Mouse (Mus musculus) forebrain, embryonic 12.5 days (tissue): ENCODE data around the gene Cdca4. TPM values are rescaled to one million over a fixed set of nuclear protein-coding genes. Genes with fewer than 3 reads are reported as not detected.

Experiments
- ATAC-seq: fragments of 200-750 bp; cut with Nextera tagmentation; 2 replicates; pipeline ENCODE4 v1.8.0; 2017; ENCODE audit warnings: moderate TSS enrichment; ENCODE audit not compliant: low FRiP score
- H3K27ac ChIP-seq: fragments of 300-500 bp; sonication (generic); 2 replicates; pipeline ENCODE4 v1.5.1; 2016; ENCODE audit warnings: mild to moderate bottlenecking
- H3K27me3 ChIP-seq: fragments of 300-500 bp; sonication (generic); 2 replicates; pipeline ENCODE4 v1.6.1; 2016; ENCODE audit warnings: mild to moderate bottlenecking
- H3K36me3 ChIP-seq: fragments of 300-500 bp; sonication (generic); replicated peaks from 2 replicates; pipeline ENCODE4 v1.6.1; 2016; ENCODE audit warnings: mild to moderate bottlenecking
- H3K4me1 ChIP-seq: fragments of 300-500 bp; sonication (generic); 2 replicates; pipeline ENCODE4 v1.6.1; 2016
- H3K4me2 ChIP-seq: fragments of 300-500 bp; sonication (generic); 2 replicates; pipeline ENCODE4 v1.6.1; 2016; ENCODE audit warnings: mild to moderate bottlenecking, moderate library complexity
- H3K4me3 ChIP-seq: fragments of 300-500 bp; sonication (generic); replicated peaks from 2 replicates; pipeline ENCODE4 v1.5.1; 2016; ENCODE audit warnings: mild to moderate bottlenecking
- H3K9ac ChIP-seq: fragments of 300-500 bp; sonication (generic); 2 replicates; pipeline ENCODE4 v1.6.1; 2016; ENCODE audit warnings: mild to moderate bottlenecking
- H3K9me3 ChIP-seq: fragments of 300-500 bp; sonication (generic); 2 replicates; pipeline ENCODE4 v1.6.1; 2016
- WGBS: fragments of 180-500 bp; shearing (Covaris S2); methylation state at CpG from one replicate; pipeline ENCODE4 v1.1.7; 2016; 5-methylcytosine and 5-hydroxymethylcytosine counted together
- polyA plus RNA-seq: library from polyadenylated mRNA; unstranded; fragments of >200 nt; fragmentation: Nextera tagmentation; extraction: Ambion mirVana; gene quantifications from 2 replicates; pipeline ENCODE4 v1.2.1, GENCODE M21; 2016

Gene Cdca4
- polyA plus RNA-seq, 1 experiment from 2014 or later: 144 TPM

DNA sequence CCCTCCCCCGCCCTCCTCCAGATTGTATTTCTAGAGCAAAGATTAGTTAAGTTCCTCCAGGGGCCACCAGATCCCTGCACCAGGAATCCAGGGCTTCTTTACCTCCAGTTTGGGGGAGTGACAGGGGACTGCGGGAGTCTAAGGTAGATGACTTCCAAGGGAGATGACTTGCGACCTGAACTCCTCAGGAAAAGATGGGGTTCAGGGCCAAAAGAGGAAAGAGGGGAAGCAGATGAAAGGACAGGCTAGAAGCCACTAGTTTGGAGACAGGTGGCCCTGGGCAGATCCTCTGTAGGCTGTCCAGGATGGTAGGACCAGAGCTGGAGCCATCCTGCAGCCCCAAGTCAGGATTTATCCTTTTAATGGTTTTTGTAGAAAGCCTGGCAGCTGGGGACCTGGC is 26.3 kb downstream of the Cdca4 start:
- 22% methylated on average over 3 of the region's 3 CpGs for WGBS
- H3K4me3 ChIP-seq: no peak overlapping the region
- H3K36me3 ChIP-seq: no peaks in the 10 kb centered on the region
- H3K27ac ChIP-seq: no peak overlapping the region
- H3K9ac ChIP-seq: peak overlapping the region; percentile 74; the same call in 1 of the 2 replicates
- H3K4me2 ChIP-seq: peak overlapping the region; percentile 100
- peaks cover 63% of the 10 kb centered on the region for H3K27me3 ChIP-seq
- no peaks in the 10 kb centered on the region for H3K9me3 ChIP-seq
- no peak for ATAC-seq
- H3K4me1 ChIP-seq: peaks cover 16% of the 10 kb centered on the region

DNA sequence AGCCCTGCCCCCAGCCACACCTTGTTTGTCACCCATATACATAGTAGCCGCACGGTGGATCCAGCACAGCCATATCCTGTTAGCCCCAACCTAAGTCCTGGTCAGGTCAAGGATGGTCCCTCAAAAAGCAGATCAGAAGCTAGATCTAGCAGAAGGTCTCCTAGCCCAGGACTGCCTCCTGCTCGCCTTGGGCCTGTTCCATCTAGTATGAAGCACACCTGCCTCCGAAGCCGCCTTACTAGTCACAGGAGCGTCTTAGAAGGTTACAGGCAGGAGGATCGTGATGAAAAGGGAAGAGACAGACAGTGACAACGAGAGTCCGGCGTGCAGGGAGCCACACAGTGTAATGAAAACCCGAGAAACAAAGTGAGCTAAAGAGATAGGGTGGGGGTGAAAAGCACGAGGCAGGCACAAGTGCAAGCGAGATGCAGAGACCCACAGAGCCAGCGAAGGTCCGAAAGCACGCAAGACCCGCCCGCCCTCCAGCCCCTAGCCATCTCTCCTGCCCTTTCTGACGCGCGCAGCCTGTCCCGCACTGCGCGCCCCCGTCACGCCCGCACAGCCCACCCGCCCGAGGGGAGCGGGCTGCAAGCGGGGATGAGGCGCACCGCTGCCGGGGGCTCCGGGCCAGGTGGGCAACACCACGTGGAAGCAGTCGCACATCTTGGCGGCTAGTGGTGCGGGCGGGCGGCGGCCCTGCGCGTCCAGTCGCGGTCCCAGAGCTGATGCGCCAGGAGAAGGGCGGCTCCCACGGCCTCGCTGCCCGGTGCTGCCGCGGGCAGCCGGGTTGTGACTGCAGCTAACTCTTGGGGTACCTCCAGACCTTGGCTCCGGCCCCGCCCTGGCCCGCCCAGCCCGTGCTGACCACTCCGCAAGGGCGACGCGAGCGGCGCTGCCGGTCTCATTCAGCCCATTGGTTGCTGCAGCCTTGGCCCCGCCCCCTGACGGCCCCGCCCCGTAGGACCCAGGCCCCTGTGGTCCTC is 27.1 kb downstream of the Cdca4 start, which contains the start of gene Ahnak2:
Ahnak2 (minus strand) TSS at position 794 of the 983 bp plus-strand sequence.
- Histone ChIP-seq H3K36me3 (no peaks in the 10 kb centered on the region), H3K9ac (peak within 1 kb of the TSS; percentile 74), H3K27me3 (peaks cover 69% of the 10 kb centered on the region), H3K9me3 (no peaks in the 10 kb centered on the region), H3K27ac (no peak within 1 kb of the TSS), H3K4me3 (peak within 1 kb of the TSS; percentile 63), H3K4me2 (peak within 1 kb of the TSS; percentile 100), H3K4me1 (peaks cover 16% of the 10 kb centered on the region)
- peak; percentile 75 for ATAC-seq
- WGBS: 5% methylated on average over 61 of the region's 69 CpGs

DNA sequence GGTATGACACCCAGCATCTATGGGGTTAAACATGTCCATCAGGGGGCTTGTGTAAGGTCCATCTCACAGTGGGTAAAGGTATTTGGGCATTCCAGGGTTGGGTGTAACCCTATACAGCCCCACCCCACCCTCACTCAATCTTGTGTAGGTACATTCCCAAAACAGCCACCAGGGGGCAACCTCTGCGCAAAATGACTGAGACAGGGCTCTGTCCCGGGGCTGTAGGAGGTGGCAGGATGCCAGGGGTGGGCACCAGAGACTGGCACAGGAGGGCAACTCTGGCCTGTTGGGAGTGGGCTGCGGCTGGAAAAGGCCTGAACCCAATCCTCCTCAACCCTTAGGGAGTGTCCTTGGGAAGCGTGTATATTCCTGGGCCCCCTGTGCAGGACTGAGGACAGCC is 28.7 kb downstream of the Cdca4 start:
- WGBS: 18% methylated on average over 4 of the region's 4 CpGs
- no peak overlapping the region for H3K4me3 ChIP-seq
- H3K9ac ChIP-seq: no peak overlapping the region
- peaks cover 19% of the 10 kb centered on the region for H3K4me1 ChIP-seq
- no peaks in the 10 kb centered on the region for H3K36me3 ChIP-seq
- H3K27ac ChIP-seq: no peak overlapping the region
- H3K9me3 ChIP-seq: no peaks in the 10 kb centered on the region
- H3K27me3 ChIP-seq: peaks cover 67% of the 10 kb centered on the region
- H3K4me2 ChIP-seq: no peak overlapping the region
- peak; percentile 31 for ATAC-seq

DNA sequence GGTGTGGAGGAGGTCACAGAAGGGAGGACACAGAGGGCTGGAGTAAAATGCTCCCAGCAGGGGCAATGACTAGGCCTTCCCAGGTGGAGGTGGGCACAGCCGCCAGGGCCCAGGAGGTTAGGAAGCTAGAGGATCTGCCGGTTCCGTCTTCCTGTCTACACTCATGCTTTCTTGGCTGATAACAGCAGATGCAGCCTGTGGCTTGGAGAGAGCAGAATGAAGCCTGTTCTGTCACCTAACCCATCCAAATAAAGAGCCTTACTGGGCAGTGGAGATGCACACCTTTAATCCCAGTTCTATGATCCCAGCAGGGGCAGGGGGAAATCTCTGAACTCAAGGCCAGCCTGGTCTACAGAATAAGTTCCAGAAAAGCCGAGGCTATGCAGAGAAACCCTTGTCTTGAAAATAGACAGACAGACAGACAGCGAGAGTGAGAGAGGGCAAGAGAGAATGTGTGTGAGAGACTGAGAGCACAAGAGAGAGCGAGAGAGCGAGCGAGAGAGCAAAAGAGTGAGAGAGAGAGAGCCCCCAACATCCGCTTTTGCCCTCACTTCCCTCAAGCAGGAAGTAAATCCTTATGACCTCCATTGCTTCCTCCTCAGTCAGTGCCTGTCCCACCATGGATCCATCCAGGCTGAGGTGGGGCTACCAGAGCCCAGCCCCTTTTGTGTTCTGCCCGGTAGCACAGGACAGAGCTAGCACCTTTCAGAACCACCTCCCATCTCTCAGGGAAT is 29.8 kb downstream of the Cdca4 start:
- Histone ChIP-seq H3K9ac (no peak overlapping the region), H3K36me3 (no peaks in the 10 kb centered on the region), H3K4me3 (no peak overlapping the region), H3K4me1 (peaks cover 19% of the 10 kb centered on the region), H3K27ac (no peak overlapping the region), H3K27me3 (peaks cover 61% of the 10 kb centered on the region), H3K9me3 (no peaks in the 10 kb centered on the region), H3K4me2 (no peak overlapping the region)
- ATAC-seq: no peak
- WGBS: 89% methylated on average over 10 of the region's 10 CpGs

DNA sequence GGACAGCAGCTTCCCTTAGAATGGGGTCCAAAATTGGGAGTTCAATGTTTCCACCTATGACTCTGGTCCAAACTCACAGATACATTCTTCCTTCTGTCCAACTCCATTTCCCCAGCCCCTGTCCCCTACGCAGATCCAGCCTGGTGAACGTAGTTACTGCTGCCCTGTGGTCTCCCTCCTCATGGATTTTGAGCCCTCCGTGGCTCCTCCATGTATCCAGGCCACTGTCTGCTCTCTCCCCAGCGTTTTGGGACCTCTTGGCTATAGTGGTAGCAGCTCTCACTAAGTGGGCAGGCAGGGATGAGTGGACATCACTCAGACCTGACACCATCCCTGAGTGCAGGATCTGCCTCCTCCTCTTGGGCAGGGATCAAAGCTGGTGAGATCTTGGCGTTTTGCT is 30.5 kb downstream of the Cdca4 start:
- H3K27ac ChIP-seq: no peak overlapping the region
- H3K4me2 ChIP-seq: no peak overlapping the region
- no peaks in the 10 kb centered on the region for H3K9me3 ChIP-seq
- ATAC-seq: no peak
- 69% methylated on average over 5 of the region's 5 CpGs for WGBS
- H3K4me1 ChIP-seq: peaks cover 25% of the 10 kb centered on the region
- H3K36me3 ChIP-seq: no peaks in the 10 kb centered on the region
- H3K4me3 ChIP-seq: no peak overlapping the region
- peaks cover 55% of the 10 kb centered on the region for H3K27me3 ChIP-seq
- H3K9ac ChIP-seq: no peak overlapping the region

DNA sequence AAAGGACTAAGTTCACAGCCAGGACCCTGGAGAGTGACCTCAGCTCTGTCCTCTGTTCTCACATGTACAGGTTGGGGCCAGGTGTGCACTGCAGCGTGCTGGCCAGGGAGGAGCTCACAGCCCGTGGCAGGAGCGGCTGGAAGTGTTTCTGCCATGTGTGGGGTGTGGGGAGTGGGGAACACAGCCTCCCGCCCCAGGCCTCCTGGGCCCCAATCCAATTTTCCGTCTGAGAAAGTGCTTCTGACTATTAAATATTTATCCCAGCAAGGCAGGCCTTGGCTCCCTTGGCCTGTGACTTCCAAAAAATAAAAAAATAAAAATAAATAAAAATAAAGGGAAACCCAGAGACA is 30.9 kb downstream of the Cdca4 start:
- H3K4me3 ChIP-seq: no peak overlapping the region
- WGBS: 45% methylated on average over 5 of the region's 5 CpGs
- H3K9ac ChIP-seq: no peak overlapping the region
- H3K4me2 ChIP-seq: no peak overlapping the region
- H3K9me3 ChIP-seq: no peaks in the 10 kb centered on the region
- no peak for ATAC-seq
- H3K27ac ChIP-seq: no peak overlapping the region
- no peaks in the 10 kb centered on the region for H3K36me3 ChIP-seq
- H3K4me1 ChIP-seq: peaks cover 25% of the 10 kb centered on the region
- H3K27me3 ChIP-seq: peaks cover 51% of the 10 kb centered on the region

DNA sequence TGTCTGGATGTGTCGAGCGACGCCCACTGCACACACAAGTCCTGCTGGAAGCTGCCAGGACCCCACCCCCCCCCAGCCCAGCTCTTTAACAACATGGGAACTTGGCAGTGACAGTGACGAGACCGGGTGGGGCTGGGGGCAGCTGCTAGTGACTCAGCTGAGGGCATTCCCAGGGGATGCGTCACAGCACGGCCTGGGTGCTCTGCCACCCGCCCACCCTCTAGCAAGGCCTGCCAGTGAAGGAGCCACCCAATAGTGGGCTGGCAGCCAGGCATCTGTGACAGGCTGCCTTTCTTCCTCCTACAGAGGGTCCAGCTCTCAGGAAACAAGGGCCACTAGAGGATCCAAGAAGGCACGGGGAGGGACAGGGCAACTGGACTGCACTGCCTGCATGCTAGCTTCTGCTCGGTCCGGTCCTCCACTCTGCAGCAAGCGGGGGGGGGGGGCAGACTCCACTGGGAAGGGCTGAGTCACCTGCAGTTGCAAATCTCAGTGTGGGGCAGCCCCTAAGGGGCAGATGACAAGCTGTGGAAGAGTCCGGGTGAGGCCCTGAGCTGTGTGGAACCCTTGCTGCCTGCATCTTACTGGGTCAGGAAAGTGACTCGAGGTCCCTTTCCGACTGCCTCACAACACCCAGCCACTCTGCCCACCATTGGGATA is 31.4 kb downstream of the Cdca4 start:
- Histone ChIP-seq H3K27ac (no peak overlapping the region), H3K9ac (no peak overlapping the region), H3K9me3 (no peaks in the 10 kb centered on the region), H3K4me1 (peaks cover 25% of the 10 kb centered on the region), H3K4me2 (no peak overlapping the region), H3K27me3 (peaks cover 46% of the 10 kb centered on the region), H3K4me3 (no peak overlapping the region), H3K36me3 (no peaks in the 10 kb centered on the region)
- 65% methylated on average over 14 of the region's 15 CpGs for WGBS
- no peak for ATAC-seq

DNA sequence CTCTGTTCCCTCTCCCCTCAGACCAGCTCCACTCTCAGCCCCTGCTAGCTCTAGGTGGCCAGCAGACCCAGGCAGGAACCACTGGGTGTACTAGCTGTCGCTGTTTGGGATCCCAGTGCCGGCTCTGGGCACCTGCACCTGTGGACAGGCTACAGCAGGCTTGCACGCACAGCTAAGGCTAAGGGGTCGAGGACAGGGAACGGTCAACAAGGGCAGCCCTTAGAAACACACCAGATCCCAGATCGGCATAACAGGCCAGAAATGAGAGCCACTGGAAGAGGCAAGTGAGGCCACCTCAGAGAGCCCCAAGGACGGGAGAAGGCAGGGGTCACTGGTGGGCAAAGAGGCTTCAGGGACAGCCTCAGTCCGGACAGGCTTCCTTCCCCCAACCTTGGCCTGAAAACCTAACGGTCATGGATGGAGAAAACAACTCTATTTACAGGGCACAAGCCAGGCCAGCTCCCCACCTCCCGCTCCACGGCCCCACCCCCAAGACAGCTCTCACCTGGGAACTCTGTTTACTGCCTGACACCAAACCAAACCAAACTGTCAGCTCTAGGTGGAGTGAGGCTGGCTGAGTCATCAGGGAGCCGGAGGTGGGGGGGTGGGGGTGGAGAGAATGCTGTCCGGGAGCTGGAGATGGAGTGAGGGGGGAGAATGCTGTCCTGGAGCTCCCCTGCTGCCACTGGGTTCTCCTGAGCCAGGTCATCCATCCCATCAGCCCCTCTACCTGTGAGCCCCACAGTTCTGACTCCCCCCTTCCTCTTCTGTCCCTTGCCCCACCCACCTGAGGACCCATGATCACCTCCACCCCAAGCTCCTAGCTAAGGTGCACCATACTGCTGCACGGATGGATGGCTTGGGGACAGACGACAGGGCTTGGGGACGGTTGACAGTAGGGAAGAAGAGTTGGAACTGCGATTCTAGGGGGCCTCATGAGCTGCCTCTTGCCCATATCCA is 32.4 kb downstream of the Cdca4 start:
- peaks cover 40% of the 10 kb centered on the region for H3K27me3 ChIP-seq
- no peaks in the 10 kb centered on the region for H3K36me3 ChIP-seq
- H3K27ac ChIP-seq: no peak overlapping the region
- H3K9me3 ChIP-seq: no peaks in the 10 kb centered on the region
- H3K4me3 ChIP-seq: no peak overlapping the region
- no peak overlapping the region for H3K9ac ChIP-seq
- H3K4me1 ChIP-seq: peaks cover 16% of the 10 kb centered on the region
- no peak for ATAC-seq
- WGBS: 57% methylated on average over 17 of the region's 17 CpGs
- no peak overlapping the region for H3K4me2 ChIP-seq

DNA sequence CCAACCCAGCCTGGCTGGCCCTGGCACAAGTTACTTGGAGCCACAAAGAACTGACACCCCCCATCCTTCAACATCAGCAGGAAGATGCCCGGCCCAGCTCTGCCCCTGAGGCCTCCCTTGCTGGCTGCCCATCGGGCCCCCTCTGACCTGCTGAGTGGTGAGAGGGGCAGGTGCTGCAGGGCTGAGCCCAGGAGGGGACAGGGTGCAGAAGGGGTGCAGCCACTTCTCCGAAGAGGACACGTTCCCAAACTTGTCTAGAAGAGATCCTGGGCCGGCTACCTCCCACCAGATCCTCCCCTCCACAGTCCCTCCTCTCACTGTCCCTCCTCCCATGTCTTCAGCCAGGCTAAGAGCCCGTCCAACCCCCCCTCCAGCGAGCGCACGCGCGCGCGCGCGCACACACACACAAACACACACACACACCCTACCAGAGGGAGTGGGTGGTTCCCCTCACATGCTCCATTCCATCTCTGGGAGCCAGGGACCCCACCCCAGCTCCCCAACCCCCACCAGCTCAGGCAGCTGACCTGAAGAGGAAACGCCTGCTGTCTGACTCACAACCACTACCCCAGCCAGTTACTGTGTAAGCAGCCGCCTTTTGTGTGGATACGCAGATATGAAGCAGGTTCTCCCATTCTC is 33.6 kb downstream of the Cdca4 start:
- Histone ChIP-seq H3K27ac (no peak overlapping the region), H3K4me3 (no peak overlapping the region), H3K4me2 (no peak overlapping the region), H3K9ac (no peak overlapping the region), H3K27me3 (peaks cover 27% of the 10 kb centered on the region), H3K9me3 (no peaks in the 10 kb centered on the region), H3K4me1 (peaks cover 10% of the 10 kb centered on the region), H3K36me3 (no peaks in the 10 kb centered on the region)
- no peak for ATAC-seq
- WGBS: 77% methylated on average over 17 of the region's 18 CpGs

DNA sequence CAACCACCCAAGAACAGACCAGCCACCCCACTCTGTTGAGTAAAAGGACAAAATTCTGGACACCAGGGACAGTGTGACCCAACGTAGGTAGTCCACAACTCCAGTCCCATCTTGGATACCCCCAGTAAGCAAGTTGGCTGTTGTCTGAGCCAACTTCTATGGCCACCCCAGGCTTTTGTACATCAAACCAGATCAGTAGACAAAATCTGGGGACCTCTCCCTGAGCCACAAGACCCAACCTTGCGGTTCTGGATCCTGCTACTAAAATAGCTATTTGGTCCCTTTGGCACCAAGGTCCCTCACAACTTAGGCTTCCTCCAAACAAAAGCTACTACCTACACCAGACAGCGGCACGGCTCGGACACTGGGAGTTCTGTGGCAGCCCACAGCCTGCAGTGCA is 34.2 kb downstream of the Cdca4 start:
- peaks cover 21% of the 10 kb centered on the region; the same call in 1 of the 2 replicates for H3K27me3 ChIP-seq
- 81% methylated on average over 5 of the region's 5 CpGs for WGBS
- H3K9ac ChIP-seq: no peak overlapping the region
- ATAC-seq: no peak
- H3K36me3 ChIP-seq: no peaks in the 10 kb centered on the region
- no peak overlapping the region for H3K4me2 ChIP-seq
- peaks cover 9% of the 10 kb centered on the region for H3K4me1 ChIP-seq
- H3K4me3 ChIP-seq: no peak overlapping the region
- no peak overlapping the region for H3K27ac ChIP-seq
- H3K9me3 ChIP-seq: no peaks in the 10 kb centered on the region

DNA sequence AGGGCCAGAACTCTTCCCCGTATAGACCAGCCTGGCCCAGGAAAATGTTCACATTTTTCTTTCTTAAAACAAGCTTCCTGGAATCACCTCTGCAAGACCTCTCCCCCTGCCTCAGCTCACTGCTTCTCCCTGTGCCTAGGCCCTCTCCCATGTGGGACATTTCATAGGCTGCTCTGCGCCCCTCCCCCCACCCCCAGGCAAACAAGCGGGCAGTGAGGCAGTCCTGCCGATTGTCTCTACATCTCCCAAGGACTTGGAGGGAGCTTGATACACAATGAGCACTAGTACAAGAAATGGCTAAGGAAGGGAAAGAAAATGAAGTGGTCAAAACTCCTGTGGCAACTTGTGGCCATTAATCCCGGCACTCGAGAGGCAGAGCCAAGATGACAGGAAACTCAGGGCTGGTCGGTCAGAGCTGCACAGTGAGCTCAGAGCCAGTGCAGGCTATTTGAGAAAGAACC is 34.8 kb downstream of the Cdca4 start:
- Histone ChIP-seq H3K4me1 (peaks cover 9% of the 10 kb centered on the region), H3K36me3 (no peaks in the 10 kb centered on the region), H3K9me3 (no peaks in the 10 kb centered on the region), H3K9ac (0 out of 2 replicates have a peak overlapping the region, but pooled peaks have one; percentile 36), H3K27ac (no peak overlapping the region), H3K27me3 (peaks cover 21% of the 10 kb centered on the region; the same call in 1 of the 2 replicates), H3K4me2 (no peak overlapping the region), H3K4me3 (no peak overlapping the region)
- no peak for ATAC-seq
- 35% methylated on average over 7 of the region's 7 CpGs for WGBS
